Mouse (Mus musculus): ENCODE data around the gene Olfr1392. TPM values are rescaled to one million over a fixed set of nuclear protein-coding genes. Genes with fewer than 3 reads are reported as not detected.

The Olfr1392 gene
- total RNA-seq, 4 experiments from 2014 or later = not detected

DNA sequence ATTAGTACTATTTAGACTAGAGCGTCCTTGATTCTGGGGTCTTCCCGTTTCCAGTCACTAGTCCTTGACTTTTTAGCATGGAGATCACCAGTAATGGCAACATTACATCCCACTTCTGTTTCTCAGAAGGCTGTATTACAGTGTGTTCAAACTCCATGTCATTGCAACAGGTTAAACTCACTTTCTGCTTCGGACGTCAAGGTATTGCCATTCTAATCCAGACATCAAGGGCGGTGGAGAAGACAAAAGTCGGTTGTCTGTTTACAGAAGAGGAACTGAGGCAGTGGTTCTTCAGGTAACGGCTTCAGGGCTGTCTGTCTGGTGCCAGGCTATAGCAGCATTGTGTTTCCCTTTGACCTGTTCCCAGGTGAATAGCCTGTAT lies 33.7 kb upstream of the Olfr1392 start:
- no peak for DNase-seq (ENCODE audit: low spot score in 2 of 2)

DNA sequence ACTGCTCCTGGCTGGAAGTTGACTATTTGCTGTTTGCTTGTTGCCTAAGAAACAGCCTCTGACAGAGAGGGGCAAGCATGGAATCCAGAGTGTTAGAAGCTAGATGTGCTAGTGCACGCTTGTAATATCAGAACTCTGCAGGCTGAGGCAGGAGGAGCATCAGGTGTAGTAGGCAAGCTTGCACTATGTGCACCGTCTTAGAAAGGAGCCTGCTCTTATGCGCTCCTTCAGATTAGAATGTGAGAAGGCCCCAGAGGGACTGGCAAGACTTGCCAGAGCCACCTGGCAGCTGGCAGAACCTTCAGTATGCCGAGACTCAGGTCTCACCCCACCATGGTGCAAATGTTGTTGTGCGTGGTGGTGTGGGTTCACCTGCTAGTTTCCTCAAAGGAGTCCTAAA lies 33.0 kb upstream of the Olfr1392 start:
- DNase-seq (ENCODE audit: low spot score in 2 of 2) = no peak

DNA sequence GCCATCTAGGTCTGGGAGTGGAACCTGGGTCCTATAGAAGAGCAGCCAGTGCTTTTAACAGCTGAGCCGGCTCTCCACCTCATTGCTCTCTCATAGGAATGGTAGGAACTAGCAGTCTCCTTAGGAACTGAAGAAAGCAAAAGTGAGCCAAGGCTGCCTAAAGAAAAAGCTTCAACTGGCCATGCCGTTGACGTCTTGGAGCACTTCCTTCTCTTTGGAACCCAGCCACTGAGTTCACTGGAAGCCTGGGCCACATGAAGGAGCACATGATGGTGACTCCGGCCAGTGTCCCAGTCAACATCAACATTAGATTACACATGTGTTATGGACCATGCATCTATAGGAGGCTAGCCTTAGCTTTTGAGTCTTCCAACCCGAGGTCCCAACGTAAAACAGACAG lies 32.0 kb upstream of the Olfr1392 start:
- no peak for DNase-seq (ENCODE audit: low spot score in 2 of 2)

DNA sequence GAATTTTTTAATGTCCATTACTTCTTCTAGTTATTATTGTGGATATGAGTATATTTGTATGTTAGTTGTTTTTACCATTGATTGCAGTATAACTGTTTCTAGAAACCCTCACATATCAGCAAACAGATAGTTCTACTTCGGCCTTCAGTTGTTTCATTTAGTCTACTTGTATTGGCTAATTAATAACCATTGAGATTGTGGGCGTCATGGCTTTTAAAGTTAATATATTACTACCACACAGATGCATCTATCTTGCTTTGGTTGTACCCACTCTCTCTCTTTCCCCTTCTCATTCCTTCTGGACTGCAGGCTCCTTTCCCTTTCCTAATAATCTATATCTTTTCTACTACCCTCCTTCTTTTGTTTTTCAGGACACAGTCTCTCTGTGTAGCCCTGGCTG lies 25.8 kb upstream of the Olfr1392 start:
- no peak for DNase-seq (ENCODE audit: low spot score in 2 of 2)

DNA sequence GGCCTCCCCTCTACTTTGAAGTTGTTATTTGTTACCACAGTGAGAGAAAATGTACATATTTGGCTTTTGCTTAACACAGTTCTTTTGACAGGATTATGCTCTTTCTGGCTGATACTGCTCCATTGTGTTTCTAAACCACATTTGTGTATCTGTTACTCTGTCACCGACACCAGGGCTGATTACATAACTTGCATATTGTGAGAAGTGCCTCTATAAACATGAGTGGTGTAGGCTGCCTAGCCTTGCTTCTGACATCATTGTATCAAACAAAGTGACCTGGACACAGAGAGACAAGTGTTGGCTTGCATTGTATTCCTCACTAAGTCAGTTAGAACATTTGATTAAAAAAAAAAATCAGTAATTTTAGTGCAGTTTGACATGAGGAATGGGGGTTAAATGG lies 25.3 kb upstream of the Olfr1392 start:
- DNase-seq (ENCODE audit: low spot score in 2 of 2) = no peak

DNA sequence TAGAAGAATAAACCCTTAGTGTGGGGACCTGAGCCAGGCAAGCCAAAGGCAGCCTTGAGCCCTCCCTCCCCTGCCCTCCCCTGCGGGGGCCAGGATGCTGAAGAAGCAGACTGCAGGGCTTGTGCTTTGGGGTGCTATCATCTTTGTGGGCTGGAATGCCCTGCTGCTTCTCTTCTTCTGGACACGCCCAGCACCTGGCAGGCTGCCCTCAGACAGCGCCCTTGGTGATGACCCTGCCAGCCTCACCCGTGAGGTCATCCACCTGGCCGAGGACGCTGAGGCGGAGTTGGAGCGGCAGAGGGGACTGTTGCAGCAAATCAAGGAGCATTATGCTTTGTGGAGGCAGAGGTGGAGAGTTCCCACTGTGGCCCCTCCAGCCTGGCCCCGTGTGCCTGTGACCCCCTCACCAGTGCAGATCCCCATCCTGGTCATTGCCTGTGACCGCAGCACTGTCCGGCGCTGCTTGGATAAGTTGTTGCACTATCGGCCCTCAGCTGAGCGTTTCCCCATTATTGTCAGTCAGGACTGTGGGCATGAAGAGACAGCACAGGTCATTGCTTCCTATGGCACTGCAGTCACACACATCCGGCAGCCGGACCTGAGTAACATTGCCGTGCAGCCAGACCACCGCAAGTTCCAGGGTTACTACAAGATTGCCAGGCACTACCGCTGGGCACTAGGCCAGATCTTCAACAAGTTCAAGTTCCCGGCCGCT lies 24.3 kb upstream of the Olfr1392 start:
- no peak for DNase-seq (ENCODE audit: low spot score in 2 of 2)

DNA sequence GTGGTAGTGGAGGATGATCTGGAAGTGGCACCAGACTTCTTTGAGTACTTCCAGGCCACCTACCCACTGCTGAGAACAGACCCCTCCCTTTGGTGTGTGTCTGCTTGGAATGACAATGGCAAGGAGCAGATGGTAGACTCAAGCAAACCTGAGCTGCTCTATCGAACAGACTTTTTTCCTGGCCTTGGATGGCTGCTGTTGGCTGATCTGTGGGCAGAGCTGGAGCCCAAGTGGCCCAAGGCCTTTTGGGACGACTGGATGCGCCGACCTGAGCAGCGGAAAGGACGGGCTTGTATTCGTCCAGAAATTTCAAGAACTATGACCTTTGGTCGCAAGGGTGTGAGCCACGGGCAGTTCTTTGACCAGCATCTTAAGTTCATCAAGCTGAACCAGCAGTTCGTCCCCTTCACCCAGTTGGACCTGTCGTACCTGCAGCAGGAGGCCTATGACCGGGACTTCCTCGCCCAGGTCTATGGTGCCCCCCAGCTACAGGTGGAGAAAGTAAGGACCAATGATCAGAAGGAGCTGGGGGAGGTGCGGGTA lies 23.7 kb upstream of the Olfr1392 start:
- DNase-seq (ENCODE audit: low spot score in 2 of 2) = no peak

DNA sequence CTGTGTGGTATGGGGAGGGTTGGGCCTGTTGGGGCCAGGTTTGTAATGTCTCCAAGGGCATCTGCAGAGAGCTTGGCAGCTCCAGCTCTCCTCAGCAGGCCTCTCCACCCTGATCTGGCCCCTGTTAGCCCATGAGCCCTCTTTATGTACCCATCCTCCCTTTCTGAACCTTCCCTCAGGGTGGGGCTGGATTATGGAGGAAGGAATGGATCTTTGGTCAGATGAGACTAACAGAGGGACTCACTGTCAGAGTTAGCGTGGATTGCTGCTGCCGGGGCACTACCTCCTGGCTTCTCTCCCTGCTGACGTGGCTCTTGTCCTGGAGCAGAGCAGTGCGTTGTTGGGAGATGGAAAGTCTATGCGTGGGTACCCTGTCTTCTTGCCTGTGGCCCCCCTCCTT lies 22.8 kb upstream of the Olfr1392 start:
- no peak for DNase-seq (ENCODE audit: low spot score in 2 of 2)

DNA sequence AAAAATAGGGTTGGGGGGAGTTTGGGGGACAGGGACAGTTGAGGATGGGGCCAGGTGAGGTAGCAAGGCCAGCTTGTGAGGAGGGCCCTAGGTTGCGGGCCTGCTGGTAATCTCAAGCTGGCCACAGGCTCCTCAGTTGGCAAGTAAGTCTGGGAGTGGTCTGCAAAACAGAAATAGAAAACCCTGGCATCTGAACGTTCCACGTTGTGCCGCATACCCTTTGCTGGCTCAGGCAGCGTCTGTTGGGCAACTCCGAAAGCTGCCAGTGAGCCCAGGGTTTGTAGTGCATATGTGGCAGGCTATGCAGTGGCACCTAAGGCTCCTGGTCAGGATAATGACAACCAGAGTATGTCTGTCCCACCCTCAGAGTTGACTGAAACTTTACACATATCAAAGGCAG lies 21.9 kb upstream of the Olfr1392 start:
- no peak for DNase-seq (ENCODE audit: low spot score in 2 of 2)

DNA sequence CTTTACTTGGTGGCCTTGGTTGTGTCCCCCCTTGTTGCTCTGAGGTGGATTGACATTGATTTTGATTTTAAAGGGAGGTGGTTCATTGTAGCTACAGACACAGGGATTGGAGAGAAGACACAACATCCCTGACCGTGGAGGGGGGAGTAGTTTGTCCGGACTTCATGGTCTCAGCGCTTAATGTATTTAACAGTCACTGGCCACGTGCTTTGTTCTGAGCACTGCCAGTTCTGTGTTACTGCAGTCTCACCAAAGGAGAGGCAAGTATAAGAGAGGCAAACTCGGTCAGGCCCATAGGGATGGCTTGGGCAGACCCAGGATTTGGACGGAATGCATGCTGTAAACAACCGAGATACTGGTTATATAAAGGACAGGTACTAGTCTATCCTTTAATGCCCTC lies 21.0 kb upstream of the Olfr1392 start:
- no peak for DNase-seq (ENCODE audit: low spot score in 2 of 2)

DNA sequence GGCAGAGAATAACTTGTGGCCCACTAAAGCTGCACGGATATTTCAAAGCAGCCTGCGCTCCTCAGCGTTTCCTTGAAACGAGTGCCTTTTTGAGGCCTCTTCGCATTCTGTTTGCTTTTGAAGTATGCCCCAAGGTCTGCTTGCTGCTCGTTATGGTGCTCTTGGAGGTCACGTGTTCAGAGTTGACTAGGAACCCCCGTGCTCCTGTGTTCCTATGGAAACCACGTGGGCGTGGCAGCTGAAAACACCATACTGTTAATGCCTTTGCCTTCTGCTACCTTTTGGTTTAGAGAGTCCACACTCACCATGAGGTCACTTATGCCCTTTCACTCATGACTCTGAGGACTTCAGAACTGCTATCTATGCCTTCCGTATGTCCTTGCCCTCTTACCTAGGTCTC lies 20.5 kb upstream of the Olfr1392 start:
- DNase-seq (ENCODE audit: low spot score in 2 of 2) = no peak

DNA sequence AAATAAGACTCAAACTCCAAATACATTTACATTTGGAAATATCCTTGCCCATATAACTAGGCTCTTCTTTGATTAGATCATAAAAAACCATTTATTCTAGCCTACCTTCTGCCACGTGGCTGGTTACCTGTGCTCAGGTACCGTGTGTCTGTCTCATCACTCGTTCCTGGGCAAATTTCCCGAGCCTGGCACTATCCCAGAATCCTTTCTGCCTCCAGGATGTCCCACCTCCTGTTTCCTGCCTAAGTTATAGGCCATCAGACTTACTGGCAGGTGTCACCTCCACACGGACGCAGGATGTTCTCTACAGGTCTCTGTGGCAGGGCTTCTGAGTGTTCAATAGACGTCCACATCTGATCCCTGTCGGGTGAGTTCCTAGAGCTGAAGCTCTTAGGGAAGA lies 20.0 kb upstream of the Olfr1392 start:
- DNase-seq (ENCODE audit: low spot score in 2 of 2) = no peak

DNA sequence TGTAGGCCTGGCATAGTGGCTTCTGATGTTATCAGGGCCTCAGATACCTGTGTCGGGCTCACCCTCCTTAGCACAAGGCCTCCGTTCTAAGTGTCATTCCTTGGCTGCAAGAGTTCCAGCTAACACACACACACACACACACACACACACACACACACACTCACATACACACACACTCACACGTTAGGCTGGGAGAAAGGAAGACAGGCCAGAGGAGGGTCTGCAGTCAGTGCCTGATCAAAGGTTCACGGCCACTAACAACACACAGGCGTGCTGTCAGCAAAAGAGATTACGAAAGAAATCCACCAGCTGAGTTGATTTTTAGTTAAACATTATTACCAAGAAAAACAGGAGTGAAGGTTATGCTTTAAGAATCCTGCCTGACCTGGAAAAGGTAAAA lies 18.4 kb upstream of the Olfr1392 start:
- no peak for DNase-seq (ENCODE audit: low spot score in 2 of 2)

DNA sequence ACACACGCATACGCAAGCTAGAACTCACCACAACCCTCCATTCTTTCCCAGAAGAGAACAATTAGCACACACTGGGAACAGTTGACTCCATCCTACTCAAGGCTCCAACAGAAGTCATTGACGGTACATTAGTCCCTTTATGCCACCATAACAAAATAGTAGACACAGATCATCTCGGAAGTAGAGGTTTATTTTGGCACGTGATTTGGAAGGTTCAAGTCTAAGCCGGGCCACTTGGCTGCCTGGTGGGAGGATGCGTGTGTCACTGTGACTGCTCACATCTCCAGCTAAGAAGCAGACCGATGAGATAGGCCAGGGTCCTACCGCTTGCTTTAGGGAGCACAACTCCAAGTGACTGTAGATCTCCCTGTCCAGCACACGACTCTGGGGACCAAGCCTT lies 17.8 kb upstream of the Olfr1392 start:
- DNase-seq (ENCODE audit: low spot score in 2 of 2) = no peak

DNA sequence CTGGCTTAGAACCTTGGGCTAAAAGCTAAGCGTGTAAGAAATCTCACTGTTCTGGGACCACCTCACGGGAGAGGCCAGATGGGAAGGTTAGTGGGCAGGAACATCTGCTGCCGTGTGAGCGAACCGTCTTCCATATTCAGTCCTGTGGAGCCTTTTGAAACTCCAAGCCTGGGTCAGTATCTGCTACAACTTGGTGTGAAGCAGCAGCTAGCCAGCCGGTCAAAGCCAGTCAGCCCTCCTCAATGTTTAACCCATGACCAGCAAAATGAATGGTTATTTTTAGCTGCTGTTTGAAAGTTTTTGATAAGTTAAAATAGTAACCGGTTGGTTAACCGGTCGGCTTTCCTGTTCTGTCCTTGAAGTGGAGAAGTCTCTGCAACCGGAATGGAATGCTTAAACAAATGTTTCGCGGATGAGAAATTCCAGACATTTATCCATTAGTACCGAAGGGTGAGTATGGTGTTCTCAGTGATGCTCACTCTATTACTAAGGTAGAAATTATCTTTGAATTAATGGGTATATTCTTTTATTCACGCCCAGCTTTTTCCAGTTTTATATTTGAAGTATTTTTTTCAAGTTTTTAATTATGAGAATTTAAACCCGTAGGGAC lies 17.0 kb upstream of the Olfr1392 start:
- no peak for DNase-seq (ENCODE audit: low spot score in 2 of 2)

DNA sequence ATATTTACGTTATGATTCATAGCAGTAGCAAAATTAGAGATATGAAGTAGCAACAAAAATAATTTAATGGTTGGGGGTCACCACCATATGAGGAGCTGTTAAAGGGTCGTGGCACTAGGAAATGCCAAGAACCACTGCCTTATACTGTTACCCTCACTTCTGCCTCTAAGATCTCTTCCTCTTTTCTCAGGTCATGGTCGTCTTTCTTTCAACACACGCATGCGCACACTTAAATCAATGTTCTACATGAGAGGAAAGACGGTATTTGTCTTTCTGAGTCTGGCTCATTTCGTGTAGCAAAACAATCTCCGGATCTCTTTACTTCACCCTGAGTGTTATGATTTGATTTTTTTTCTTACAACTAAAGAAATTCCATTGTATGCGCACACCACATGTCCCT lies 15.3 kb upstream of the Olfr1392 start:
- no peak for DNase-seq (ENCODE audit: low spot score in 2 of 2)

DNA sequence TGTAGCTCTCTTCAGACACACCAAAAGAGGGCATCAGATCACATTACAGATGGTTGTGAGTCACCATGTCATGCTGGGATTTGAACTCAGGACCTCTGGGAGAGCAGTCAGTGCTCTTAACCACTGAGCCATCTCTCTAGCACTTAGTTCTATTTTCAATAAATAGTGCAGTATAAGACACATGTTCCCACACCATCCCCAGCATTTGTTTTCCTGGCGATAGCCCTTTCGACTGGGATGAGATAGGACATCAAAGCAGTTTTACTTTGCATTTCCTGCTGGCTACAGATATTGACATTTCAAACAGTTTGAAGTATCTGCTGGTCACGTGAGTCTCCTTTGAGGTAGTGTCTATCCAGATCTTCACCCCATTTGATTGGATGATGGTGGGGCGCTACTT lies 14.7 kb upstream of the Olfr1392 start:
- no peak for DNase-seq (ENCODE audit: low spot score in 2 of 2)

DNA sequence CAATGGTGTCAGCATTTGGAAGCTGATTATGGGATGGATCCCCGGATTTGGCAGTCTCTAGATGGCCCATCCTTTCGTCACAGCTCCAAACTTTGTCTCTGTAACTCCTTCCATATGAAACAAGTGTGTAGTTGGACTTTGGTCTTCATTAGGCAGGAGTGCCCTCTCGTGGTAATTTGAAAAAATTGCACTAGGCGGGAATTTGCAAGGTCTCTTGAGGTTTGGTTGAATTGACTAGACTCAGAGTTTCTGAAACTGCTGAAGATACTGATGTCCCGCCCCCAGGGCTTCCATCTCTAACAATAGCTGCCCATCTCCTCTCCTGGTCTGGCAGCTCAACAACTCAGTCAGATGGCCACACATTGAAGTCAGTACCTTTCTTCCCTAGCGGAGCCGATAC lies 13.7 kb upstream of the Olfr1392 start:
- DNase-seq (ENCODE audit: low spot score in 2 of 2) = no peak

DNA sequence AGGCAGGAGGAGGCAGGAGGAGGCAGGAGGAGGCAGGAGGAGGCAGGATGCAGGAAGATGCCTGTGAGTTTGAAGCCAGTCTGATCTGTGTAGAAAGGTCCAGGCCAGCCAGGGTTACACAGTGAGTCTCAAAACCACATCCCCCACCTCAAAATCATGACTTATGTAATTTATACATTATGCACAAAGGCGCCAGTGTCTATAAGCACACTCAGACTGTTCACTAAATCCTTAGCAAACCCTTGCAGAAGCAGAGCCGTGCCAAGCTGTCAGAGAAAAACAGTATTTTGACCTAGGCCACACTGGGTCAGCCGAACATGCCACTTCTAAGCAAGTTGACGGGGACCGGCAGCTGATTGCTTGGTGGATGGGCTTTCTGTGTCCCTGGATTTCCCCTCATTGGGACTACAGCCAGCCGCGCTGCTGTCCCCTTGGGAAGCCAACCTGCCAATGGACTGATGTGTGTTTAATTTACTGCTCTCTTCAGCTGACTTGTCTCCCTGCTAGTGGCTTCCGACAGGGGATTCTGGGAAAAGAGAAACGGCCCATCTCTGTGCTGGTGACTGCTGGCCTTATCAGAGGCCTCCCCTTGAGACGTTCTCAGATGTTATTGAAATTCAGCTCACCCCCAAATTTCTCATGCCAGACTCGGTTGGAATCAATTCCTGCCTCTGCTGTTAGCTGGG lies 11.1 kb upstream of the Olfr1392 start:
- DNase-seq (ENCODE audit: low spot score in 2 of 2) = no peak

DNA sequence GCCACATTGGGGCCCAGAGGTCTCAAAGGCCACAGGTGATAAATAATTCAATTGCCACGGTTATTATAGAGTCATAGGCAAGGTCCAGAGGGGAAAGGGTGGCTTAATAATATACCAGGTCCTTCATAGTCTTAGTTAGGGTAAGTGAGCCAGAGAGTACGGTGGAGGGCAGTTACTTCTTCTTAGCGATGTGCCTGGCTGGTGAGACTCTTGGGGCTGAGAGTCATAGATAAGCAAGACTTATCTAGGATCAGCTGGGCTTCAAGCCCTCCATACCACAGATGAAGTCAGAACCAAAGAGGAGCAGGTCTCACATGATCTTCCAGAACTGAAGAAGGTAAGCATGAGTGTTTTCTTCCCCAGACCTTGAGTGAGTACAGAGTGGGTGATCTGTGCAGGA lies 6.9 kb upstream of the Olfr1392 start, which contains the start of gene Olfr1393:
Gene Olfr1393 (plus strand): TSS at position 83 of the 400 bp plus-strand sequence.
- no peak for DNase-seq (ENCODE audit: low spot score in 2 of 2)

DNA sequence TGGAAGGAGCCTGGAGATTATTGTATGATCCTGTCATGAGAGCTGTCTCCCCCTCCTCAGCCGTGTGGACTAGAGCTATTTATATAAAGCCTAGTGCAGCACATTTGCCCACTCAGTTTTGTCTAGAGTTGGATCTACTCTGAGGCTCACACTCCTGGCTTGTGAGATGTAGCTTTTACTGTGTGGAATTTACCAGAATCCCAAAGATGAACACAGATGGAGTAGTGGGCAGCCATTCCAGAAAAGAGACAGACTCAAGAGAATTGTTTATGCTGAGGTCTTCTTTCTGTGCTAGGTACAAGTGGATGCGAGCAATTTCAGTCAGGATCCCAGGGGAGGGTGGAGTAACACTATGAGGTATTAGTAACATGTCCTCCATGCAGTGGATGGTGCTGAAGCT lies 2.2 kb downstream of the Olfr1392 start:
- no peak for DNase-seq (ENCODE audit: low spot score in 2 of 2)

DNA sequence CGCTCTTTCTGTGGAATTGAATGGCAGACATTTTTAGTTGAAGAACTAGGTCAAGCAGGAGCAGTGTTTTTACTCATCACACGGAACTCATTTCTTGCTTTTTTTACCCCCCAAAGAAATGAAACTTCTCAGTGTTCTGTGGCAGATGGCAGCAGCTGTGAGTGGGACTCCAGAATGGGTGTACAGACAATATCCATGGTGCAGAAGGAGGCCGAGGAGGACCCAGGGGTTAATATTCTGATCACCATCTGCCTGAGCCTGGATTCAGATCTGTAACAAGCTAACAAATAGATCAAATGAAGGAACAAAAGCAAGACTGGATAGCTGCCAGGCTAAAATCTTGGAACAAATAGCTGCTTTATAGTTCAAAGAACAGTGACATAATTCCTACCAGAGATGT lies 7.7 kb downstream of the Olfr1392 start:
- DNase-seq (ENCODE audit: low spot score in 2 of 2) = no peak

DNA sequence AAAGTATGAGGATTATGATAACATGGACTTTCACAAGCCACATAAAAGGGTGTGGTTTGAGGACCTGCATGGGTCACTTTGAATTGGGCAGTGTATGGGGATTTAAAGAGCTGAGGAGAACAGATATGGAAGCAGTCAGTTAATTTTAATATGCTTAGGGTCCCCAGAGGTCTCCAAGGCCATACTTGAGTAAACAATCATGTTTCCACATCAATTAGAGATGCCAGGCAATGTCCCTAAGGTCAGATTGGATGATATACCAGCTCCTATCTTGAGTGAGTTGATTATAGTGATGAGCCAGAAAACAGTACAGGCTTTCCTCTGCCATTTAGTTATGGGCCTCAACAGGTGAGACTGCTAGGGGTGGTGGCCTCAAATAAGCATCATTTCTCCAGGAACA lies 19.4 kb downstream of the Olfr1392 start, which contains the start of gene Olfr10:
Gene Olfr10 (plus strand): TSS at position 301 of the 400 bp plus-strand sequence.
- no peak for DNase-seq (ENCODE audit: low spot score in 2 of 2)

All from gastrocnemius, adult 8-10 months (tissue).